Mouse (Mus musculus): ENCODE results near the gene Zfp341. TPM values are rescaled to one million over a fixed set of nuclear protein-coding genes. Genes with fewer than 3 reads are reported as not detected.
A peak's percentile ranks its signal among the peaks of the same experiment; 100 is the strongest.

Zfp341 gene
- total RNA-seq (2021): 10 to 100 TPM; 13.3 to 14.2 TPM
- long read RNA-seq, experiment 1, partial matches to known transcripts: 6 of 7 reads
- long read RNA-seq, experiment 1, other reads (novel, unspliced or antisense): 1 of 7 reads
- long read RNA-seq, experiment 2, partial matches to known transcripts: 3 of 3 reads
- long read RNA-seq, experiment 2, other reads (novel, unspliced or antisense): 0 of 3 reads

DNA sequence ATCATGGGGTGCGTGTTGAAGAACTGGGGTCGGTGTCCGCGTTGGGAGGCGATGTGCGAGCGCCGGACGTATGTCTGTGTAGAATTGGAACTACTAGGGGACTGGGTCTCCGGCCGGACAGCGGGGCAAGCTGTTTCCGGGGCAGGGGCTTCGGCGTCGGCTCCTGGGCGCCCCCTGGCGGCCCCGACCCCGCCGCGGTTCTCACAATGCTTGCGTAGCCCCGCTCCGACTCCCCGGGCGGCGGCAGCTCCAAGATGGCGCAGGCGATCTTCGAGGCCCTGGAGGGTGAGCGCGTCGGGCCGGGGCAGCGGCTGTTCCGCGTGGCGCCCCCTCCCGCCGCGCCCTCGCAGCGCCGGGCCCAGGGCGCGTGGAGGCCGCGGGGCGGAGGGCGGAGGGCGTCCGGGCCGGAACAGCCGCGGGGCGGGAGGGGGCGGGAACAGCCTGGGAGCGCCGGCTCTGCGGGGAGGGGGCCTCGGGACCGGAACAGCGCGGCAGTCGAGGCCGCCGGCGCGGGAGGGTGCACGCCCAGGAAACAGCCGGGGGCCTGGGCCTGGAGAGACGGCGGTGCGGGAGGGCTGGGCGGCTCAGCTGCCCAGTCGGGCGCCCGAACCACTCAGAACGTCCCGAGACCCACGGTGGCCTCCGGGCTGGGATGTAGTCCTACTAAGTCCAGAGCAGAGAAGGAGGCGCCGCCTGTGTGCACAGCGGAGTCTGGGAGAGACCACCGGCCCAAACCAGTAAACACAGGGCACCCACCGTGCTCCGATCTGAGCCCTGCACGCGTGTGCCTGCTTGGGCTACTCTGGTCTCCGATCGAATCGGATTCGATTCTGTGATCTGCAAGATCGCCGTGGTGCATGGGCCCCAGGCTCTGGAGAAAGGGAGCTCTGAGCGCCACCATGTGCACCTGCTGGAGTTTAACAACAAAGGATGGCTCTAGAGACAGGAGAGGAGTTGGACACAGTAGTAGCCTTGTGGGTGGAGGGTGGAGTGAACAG, at the start of gene Zfp341, which contains the start of gene 4930519P11Rik:
TSS of gene Zfp341 (plus strand) at position 180 of the 998 bp plus-strand sequence.
TSS of gene 4930519P11Rik (minus strand) at position 320 of the 998 bp plus-strand sequence.
- peak; percentile 89 to 90 for DNase-seq (ENCODE audit: low spot score in 2 of 2)
- intact Hi-C loops (cut with DNase I): loop anchor here (2.0 to 5.0 kb wide), 2 partner anchors 56 to 197 kb away; partner anchors contain the start of gene Necab3

DNA sequence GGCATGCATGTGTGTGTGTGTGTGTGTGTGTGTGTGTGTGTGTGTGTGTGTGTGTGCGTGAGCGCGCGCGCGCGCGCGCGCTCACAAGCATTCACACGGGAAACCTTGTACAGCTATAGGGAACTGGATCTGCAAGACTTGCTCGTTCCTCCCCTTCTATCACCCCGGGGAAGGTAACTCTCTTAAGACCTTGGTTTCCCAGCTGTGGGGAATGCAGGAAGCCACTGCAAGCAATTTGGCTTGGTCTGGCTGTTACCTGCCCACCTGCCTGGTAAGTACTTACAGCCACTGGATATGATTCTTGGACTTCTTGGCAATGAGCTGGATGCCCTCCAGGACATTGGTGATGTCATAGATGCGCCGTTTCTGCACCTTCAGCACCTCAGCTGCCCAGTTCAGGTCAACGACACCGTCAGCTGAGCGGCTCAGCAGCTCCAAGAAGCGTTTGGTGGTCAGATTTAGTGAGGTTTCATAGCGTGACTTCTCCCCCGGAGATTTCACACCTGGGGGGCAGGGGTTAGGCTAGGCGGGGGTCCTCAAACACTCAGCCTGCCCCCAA, 49.4 kb upstream of the Zfp341 start:
- intact Hi-C loops (cut with DNase I): no loop called here
- no peak for DNase-seq (ENCODE audit: low spot score in 2 of 2)

DNA sequence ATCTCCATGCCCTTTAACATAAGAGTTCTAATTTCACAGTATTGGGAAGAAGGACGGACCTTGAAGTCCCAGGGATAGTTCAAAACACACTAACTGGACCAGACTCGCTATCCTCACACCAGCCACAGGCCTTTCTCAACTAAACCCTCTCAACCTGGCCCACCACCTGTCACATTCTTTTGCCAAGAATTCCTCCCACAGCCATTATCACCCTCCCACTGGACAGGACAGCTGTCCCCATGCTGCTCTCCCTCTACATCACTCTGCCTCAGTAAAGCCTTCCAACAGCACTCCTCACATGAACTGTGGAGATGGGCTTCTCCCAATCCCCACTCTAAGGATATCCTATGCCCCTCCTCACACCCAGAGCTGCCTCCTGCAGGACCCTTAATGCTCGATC, 47.5 kb upstream of the Zfp341 start:
- no peak for DNase-seq (ENCODE audit: low spot score in 2 of 2)
- intact Hi-C loops (cut with DNase I): no loop called here

DNA sequence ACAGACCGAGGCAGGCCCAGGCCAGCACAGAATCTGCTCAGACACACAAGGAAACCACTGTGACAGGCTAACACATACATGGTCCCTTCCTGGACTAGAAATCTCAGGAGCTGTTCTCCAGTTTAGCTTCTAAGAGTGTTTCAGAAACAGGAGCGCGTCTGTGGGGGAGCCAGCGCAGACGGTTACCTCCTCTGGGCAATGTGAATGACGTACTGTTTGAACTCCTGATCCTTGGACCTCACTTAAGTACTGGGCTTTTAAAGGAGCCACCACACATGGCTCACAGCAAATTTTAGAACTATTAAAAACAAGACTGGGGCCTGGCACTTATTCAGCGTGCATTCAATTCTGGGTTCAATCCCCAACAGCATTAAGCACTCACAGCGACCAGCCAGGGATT, 46.5 kb upstream of the Zfp341 start:
- intact Hi-C loops (cut with DNase I): no loop called here
- DNase-seq (ENCODE audit: low spot score in 2 of 2): no peak

DNA sequence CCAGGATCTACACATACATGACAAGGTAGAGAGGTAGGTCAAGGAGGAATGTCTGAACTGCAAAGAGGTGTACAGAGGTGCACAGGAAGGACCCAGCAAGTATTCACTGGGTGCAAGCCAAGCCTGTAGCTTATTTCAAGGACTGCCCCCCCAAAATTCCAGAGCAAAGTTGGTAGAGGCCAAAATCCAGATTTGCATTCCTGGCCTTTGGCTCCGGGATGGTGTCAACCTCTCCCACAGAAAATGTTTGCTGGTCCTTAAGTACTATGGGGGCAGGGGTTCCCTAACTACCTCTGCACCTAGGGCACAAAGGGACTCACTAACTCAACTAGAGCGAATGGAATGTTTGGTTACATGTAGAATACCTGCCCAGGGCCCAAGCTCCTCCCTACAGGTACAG, 45.3 kb upstream of the Zfp341 start:
- intact Hi-C loops (cut with DNase I): no loop called here
- DNase-seq (ENCODE audit: low spot score in 2 of 2): no peak

DNA sequence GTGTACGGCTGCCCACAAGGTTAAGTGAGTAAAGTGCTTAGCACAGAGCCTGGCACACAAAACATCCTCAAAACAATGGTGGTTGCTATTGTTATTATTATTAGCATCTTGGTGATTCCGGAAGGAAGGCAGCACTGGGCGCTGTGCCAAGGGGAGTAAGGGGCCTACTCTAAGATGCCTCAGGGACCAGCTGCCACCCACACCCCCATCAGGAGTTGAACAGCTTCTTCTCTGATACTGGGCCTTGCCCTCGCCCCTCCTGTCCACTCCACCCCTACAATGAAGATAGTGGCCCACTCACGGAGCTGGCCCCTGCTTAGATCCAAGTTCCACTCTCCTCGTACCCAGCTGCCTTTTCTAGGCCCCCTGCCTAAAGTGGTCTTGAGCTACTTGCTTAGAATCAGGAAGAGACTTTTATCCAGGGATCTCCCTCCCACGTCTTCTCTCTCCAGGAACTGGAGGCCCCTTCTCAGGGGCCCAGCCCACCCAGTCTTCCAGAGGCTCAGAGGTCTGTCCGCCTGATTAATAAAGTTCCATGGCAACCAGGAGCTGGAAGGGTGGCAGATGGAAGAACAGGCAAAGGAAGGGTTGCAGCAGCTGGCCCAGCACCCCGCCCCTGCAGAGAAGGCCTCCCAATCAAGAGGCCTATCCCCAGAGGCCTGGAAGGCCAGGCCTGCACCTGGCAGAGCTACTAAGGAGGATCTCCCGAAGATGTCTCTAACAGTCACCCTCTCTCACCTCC, 44.6 kb upstream of the Zfp341 start:
- intact Hi-C loops (cut with DNase I): no loop called here
- no peak for DNase-seq (ENCODE audit: low spot score in 2 of 2)

DNA sequence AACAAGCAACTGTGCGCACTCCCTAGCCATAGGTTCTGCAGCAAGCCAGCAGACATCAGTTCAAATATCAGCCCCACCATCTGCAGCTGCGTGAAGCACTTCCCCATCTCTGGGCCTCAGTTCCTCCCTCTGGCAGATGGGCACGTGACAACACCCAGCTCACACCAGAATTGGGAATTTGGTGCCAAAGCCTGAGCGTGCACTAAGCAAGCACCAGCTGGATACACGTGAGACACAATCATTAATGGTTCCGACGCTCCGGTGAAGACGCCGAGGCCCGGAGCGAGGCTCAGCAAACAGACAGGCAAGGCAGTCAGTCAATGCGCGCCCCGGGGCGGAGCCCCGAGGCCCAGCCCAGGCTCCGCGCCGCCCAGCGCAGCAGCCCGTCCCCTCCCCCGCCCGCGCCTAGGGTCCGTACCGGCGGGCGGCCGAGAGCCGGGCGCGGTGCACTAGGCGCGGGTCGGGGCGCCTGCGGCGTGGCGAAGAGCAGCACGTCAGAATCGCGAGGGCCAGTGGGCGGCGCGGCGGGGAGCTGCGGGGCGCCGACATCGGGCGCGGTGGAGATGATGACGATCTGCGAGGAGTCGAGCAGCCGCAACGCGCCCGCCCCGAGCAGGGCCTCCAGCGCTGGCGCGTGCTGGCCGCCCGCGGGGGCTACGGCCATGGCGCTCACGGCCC, 43.9 kb upstream of the Zfp341 start:
- peak; percentile 55 to 66 for DNase-seq (ENCODE audit: low spot score in 2 of 2)
- intact Hi-C loops (cut with DNase I): no loop called here

DNA sequence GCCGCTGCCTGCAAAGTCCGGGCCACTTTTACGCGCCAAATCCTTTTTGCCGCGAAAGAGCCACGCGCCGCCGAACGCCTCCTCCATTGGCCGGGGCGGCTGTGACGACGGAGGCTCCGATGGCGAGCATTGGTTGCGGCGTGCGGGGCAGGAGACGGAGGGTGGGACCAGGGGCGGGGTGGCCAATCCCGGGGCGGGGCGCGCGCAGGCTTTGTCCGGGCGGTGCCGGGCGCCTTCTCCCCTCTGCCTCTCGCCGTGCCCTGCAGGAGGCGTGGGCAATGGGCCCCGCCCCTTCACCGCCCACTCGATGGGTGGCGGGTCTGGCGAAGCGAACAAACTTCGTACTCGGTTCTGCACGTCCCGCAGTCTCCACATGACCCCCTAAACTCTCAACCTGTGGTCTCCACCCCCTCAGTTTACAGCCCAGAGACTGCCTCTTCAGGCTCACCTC, 43.2 kb upstream of the Zfp341 start, which contains the start of gene E2f1:
TSS of gene E2f1 (minus strand) at position 57 of the 451 bp plus-strand sequence.
- DNase-seq (ENCODE audit: low spot score in 2 of 2): peak; percentile 93 to 95
- intact Hi-C loops (cut with DNase I): no loop called here

DNA sequence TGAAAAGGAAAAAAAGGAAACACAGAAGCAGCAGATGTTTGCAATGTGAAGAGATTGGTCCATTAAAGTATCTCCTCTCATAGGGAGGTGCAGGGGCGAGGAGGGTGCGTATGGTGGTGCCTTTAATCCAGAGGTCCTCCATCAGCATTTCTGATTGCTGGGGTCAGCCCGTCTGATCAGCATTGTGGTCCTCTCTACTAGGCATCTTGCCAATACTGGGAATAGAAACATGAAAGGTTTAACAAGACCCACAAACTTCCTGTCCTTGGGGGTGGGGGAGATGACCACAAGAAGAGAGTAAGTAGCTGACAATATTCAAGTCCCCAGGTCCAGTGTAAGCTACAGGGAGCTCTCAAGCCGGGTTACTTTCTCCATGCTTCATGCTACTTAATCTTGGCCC, 42.4 kb upstream of the Zfp341 start:
- DNase-seq (ENCODE audit: low spot score in 2 of 2): no peak
- intact Hi-C loops (cut with DNase I): no loop called here

DNA sequence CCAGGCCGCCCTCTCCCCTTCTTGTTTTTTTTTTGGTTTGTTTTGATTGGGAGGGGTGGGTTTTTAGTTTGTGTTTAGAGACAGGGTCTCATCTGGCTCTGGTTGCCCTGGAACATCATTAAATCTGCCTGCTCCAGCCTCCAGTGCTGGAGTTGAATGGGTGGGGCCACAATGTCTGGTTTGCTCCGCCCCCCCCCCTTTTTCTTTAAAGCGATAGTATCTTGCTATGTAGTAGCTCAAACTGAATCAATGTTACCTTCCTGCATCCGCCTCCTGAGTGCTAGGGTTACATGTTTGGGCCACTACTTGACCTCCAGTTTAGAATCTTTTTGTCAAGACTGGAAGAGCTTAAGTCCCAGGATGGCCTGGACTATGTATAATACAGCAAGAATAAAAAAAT, 41.8 kb upstream of the Zfp341 start:
- no peak for DNase-seq (ENCODE audit: low spot score in 2 of 2)
- intact Hi-C loops (cut with DNase I): no loop called here

DNA sequence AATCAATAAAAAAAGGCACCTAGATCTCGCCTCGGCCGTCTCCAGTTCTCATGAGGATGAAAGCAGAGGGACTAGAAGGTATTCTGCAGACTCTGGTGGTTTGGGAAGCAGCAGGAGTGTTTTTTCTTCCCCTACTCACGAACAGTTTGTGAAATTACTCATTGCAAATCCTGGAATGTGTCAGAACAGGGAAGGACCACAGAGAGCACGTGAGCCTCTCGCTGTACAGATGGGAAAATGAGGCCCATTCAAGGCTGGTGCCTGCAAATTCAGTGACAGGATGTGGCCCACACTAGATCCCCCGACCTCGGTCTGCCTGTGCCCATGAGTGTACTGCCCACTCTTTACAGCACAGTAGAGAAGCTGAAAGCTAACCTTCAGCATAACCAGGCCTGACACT, 41.1 kb upstream of the Zfp341 start:
- intact Hi-C loops (cut with DNase I): no loop called here
- DNase-seq (ENCODE audit: low spot score in 2 of 2): no peak

DNA sequence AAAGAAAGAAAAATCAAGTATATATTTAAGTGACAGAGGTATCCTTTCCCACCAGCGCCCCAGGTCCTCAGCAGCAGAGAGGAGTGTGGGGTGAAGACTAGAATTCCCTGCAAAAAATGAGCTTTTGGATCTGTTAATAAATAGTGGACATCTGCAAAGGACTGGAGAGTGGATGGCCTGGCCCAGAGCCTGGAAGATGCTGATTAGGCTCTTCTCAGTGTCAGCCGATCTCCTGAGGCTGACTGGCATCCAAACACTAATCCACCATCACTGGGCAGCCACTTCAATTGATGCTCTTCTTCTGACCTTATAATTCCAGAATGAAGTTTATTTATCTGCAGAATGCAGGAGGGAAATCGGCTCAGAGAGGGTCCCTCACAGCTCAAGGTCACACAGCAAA, 40.1 kb upstream of the Zfp341 start:
- intact Hi-C loops (cut with DNase I): no loop called here
- DNase-seq (ENCODE audit: low spot score in 2 of 2): no peak

DNA sequence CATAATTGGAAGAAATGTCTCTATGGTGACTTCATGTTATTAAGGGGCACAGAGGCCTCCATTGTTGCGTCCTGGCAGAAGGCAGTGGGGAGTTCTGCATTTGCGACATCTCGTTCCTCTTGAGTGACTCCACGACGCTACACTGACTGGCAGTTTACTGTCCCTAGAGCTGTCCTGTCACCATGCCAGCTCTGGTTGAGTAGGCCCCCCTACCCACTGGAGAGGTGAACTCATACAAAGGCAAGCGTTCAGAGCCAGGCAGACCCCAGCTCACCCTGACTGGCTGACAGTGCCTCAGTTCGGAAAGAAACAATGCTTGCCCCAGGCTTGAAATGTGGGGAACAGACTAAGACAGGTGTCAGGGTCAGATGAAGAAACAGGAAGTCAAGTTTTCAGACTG, 38.8 kb upstream of the Zfp341 start:
- intact Hi-C loops (cut with DNase I): no loop called here
- no peak for DNase-seq (ENCODE audit: low spot score in 2 of 2)

DNA sequence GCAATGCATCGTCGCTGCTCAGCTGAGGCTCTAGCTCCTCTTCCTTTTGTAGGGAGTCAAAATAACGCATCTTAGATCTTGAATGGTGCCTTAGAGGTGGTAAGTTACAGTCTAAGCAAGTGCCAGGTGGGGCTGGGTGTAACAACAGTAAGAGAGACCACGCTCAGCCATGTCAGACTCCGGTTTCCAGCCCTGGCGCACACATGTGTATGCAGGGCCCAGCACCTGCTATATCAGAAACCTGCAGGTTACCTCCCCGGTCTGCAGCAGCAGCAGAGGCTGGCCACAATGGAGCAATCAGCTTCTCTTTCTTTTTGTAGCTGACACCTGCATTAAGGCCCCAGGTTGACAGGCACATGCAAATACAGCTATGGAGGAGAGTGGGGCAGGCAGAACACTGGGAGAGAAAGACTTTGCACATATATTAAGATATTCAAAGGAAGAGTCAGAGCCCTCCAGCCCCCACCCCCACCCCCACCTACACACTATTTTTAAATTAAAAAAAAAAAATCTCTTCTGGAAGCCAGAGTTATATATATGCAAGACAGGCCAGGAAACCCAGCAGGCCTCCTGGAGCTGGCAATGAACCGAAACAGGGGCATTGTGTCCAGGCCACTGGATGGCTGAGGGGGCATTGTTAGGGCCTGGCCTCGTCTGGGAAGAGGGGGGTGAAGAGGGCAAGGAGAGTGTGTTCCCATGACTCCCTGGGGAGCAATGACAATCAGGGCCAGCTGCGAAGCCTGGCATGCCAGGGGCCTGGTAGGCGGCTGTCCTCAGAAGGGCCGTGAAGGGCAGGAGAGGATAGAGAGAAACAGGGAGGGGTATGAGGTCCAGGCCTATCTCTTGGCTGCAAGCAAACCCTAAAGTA, 36.0 kb upstream of the Zfp341 start:
- no peak for DNase-seq (ENCODE audit: low spot score in 2 of 2)
- intact Hi-C loops (cut with DNase I): no loop called here

DNA sequence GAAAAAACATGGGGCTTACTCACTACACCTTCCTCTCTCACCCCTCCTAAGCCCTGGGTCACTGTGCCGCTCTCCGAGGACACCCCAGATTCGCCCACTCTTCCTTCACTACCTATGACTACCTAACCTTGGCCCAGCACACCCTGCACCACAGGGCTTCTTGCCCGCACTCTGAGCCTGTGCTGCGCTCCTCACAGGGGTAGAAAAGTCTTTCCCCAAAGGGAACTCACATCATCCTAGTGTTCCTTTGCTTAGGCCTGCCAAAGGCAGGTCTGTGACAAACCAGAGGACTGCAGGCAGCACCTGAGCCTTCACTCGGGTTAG, 35.4 kb upstream of the Zfp341 start:
- no peak for DNase-seq (ENCODE audit: low spot score in 2 of 2)
- intact Hi-C loops (cut with DNase I): no loop called here

DNA sequence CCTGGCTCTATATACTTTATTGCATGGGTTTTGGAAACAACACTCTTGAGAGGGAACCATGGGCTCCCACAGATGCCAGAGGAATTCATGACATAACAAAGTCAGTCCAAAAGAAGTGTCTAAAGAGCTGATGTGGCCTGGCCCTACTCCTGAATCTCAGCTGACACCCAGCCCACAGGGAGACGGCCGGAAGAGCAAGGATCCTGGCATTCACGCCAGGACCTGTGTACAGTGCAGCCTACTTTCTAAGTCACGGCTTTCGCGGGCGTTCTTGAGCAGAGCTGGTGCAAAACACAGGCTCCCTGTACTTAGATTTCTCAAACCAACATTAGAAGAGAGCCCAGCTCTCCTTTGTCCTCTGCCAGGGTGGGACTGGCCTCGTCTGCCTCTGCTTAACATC, 32.5 kb upstream of the Zfp341 start:
- no peak for DNase-seq (ENCODE audit: low spot score in 2 of 2)
- intact Hi-C loops (cut with DNase I): no loop called here

DNA sequence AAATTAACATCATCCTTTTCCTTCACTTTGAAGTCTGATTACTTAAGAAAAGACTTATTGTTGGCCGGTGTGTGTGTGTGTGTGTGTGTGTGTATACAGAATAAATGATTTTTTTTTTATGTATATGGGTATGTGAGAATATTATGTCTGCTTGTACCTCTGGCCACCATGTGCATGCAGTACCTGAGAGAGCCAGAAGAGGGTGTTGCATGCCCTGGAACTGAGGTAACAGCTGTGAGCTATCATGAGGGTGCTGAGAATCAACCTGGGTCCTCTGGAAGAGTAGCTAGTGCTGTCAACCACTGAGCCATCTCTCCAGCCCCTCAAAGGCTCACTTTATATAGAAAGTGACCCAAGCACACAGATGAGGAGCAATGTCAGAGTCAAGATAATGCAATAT, 31.7 kb upstream of the Zfp341 start:
- DNase-seq (ENCODE audit: low spot score in 2 of 2): no peak
- intact Hi-C loops (cut with DNase I): no loop called here
